Mouse (Mus musculus) heart, embryonic 12.5 days (tissue): ENCODE results near the gene Hdlbp. TPM values are rescaled to one million over a fixed set of nuclear protein-coding genes. Genes with fewer than 3 reads are reported as not detected.
"Not testable (repeated sequence)": the region's sequence is repeated elsewhere in the genome, so short reads cannot be mapped to it uniquely, and the experiment has no call there.

Experiments used
- ATAC-seq: fragments of 200-750 bp; cut with Nextera tagmentation; 2 replicates; pipeline ENCODE4 v1.8.0; 2017; ENCODE audit warnings: moderate TSS enrichment, moderate library complexity; ENCODE audit not compliant: insufficient number of reproducible peaks, low FRiP score
- H3K27ac ChIP-seq: fragments of 300-500 bp; sonication (generic); 2 replicates; pipeline ENCODE4 v1.5.1; 2016; ENCODE audit warnings: mild to moderate bottlenecking, moderate library complexity; ENCODE audit not compliant: poor library complexity, severe bottlenecking
- H3K27me3 ChIP-seq: fragments of 300-500 bp; sonication (generic); replicated peaks from 2 replicates; pipeline ENCODE4 v1.6.1; 2016; ENCODE audit warnings: mild to moderate bottlenecking, moderate library complexity
- H3K36me3 ChIP-seq: fragments of 300-500 bp; sonication (generic); 2 replicates; pipeline ENCODE4 v1.6.1; 2016; ENCODE audit warnings: mild to moderate bottlenecking, moderate library complexity
- H3K4me1 ChIP-seq: fragments of 300-500 bp; sonication (generic); replicated peaks from 2 replicates; pipeline ENCODE4 v1.6.1; 2016; ENCODE audit warnings: mild to moderate bottlenecking
- H3K4me2 ChIP-seq: fragments of 300-500 bp; sonication (generic); 2 replicates; pipeline ENCODE4 v1.6.1; 2016; ENCODE audit warnings: mild to moderate bottlenecking, moderate library complexity
- H3K4me3 ChIP-seq: fragments of 300-500 bp; sonication (generic); 2 replicates; pipeline ENCODE4 v1.5.1; 2016; ENCODE audit warnings: mild to moderate bottlenecking
- H3K9ac ChIP-seq: fragments of 300-500 bp; sonication (generic); 2 replicates; pipeline ENCODE4 v1.6.1; 2016; ENCODE audit warnings: mild to moderate bottlenecking, moderate library complexity
- H3K9me3 ChIP-seq: fragments of 300-500 bp; sonication (generic); replicated peaks from 2 replicates; pipeline ENCODE4 v1.6.1; 2016; ENCODE audit warnings: mild to moderate bottlenecking, moderate library complexity
- WGBS: fragments of 180-500 bp; shearing (Covaris S2); methylation state at CpG from one replicate; pipeline ENCODE4 v1.1.7; 2016; 5-methylcytosine and 5-hydroxymethylcytosine counted together
- polyA plus RNA-seq: library from polyadenylated mRNA; unstranded; fragments of >200 nt; fragmentation: Nextera tagmentation; extraction: Ambion mirVana; gene quantifications from 2 replicates; pipeline ENCODE4 v1.2.1, GENCODE M21; 2016

Gene Hdlbp
- polyA plus RNA-seq, 1 experiment from 2014 or later = 168 TPM

GRCm38 (mm10) chr1:93479476-93480083, 965 bp upstream of the Hdlbp start:
- Histone ChIP-seq H3K4me1 (peaks cover 12% of the 10 kb centered on the region), H3K4me3 (peak overlapping the region; percentile 89), H3K36me3 (no peaks in the 10 kb centered on the region), H3K27me3 (no peaks in the 10 kb centered on the region), H3K4me2 (peak overlapping the region; percentile 81), H3K9me3 (no peaks in the 10 kb centered on the region), H3K9ac (peak overlapping the region; percentile 94), H3K27ac (peak overlapping the region; percentile 97)
- 3% methylated on average over 23 of the region's 23 CpGs for WGBS
- no peak for ATAC-seq

- H3K27me3 ChIP-seq = no peaks in the 10 kb centered on the region
- no peaks in the 10 kb centered on the region for H3K9me3 ChIP-seq
- no peaks in the 10 kb centered on the region for H3K36me3 ChIP-seq
- peak overlapping the region; percentile 81 for H3K4me2 ChIP-seq
- H3K27ac ChIP-seq = peak overlapping the region; percentile 97
- ATAC-seq = peak; percentile 98
- peaks cover 12% of the 10 kb centered on the region for H3K4me1 ChIP-seq
- peak overlapping the region; percentile 80 for H3K9ac ChIP-seq
- H3K4me3 ChIP-seq = peak overlapping the region; percentile 89
- under 1% methylated on average over 41 of the region's 41 CpGs for WGBS
These were observed 643 bp downstream of the Hdlbp start for GRCm38 (mm10) chr1:93477758-93478585.

- Histone ChIP-seq H3K27me3 (no peaks in the 10 kb centered on the region), H3K9me3 (no peaks in the 10 kb centered on the region), H3K4me2 (no peak overlapping the region), H3K4me1 (peaks cover 10% of the 10 kb centered on the region), H3K27ac (no peak overlapping the region), H3K36me3 (no peaks in the 10 kb centered on the region), H3K9ac (no peak overlapping the region), H3K4me3 (no peak overlapping the region)
- 91% methylated on average over 3 of the region's 3 CpGs for WGBS
- no peak for ATAC-seq
These were observed 2.9 kb downstream of the Hdlbp start for GRCm38 (mm10) chr1:93475694-93476093.

GRCm38 (mm10) chr1:93468626-93469025, 10.0 kb downstream of the Hdlbp start:
- Histone ChIP-seq H3K4me3 (no peak overlapping the region), H3K27ac (no peak overlapping the region), H3K9ac (no peak overlapping the region; the same call in 1 of the 2 replicates), H3K4me2 (no peak overlapping the region), H3K36me3 (no peaks in the 10 kb centered on the region), H3K4me1 (peaks cover 15% of the 10 kb centered on the region; the same call in 1 of the 2 replicates), H3K27me3 (no peaks in the 10 kb centered on the region), H3K9me3 (no peaks in the 10 kb centered on the region)
- no peak for ATAC-seq
- WGBS = 78% methylated on average over 4 of the region's 4 CpGs

- ATAC-seq = no peak
- H3K9me3 ChIP-seq = no peaks in the 10 kb centered on the region
- H3K4me1 ChIP-seq = peaks cover 17% of the 10 kb centered on the region; the same call in 1 of the 2 replicates
- H3K27ac ChIP-seq = no peak overlapping the region
- H3K4me2 ChIP-seq = no peak overlapping the region
- H3K4me3 ChIP-seq = no peak overlapping the region
- H3K9ac ChIP-seq = no peak overlapping the region
- no peaks in the 10 kb centered on the region for H3K27me3 ChIP-seq
- H3K36me3 ChIP-seq = no peaks in the 10 kb centered on the region
These were observed 12.9 kb downstream of the Hdlbp start for GRCm38 (mm10) chr1:93465746-93466145.

- Histone ChIP-seq H3K36me3 (no peaks in the 10 kb centered on the region), H3K4me3 (no peak overlapping the region), H3K27ac (no peak overlapping the region), H3K4me1 (peaks cover 17% of the 10 kb centered on the region; the same call in 1 of the 2 replicates), H3K27me3 (no peaks in the 10 kb centered on the region), H3K4me2 (no peak overlapping the region), H3K9me3 (no peaks in the 10 kb centered on the region), H3K9ac (no peak overlapping the region)
- ATAC-seq = no peak
These were observed 13.5 kb downstream of the Hdlbp start for GRCm38 (mm10) chr1:93465066-93465465.

GRCm38 (mm10) chr1:93459101-93459500, 19.5 kb downstream of the Hdlbp start:
- no peaks in the 10 kb centered on the region for H3K27me3 ChIP-seq
- 63% methylated on average over 3 of the region's 3 CpGs for WGBS

GRCm38 (mm10) chr1:93458357-93458756, 20.3 kb downstream of the Hdlbp start:
- 68% methylated on average over 1 of the region's 1 CpGs for WGBS
- Histone ChIP-seq H3K27ac (no peak overlapping the region), H3K27me3 (no peaks in the 10 kb centered on the region), H3K9me3 (no peaks in the 10 kb centered on the region), H3K9ac (no peak overlapping the region), H3K4me3 (no peak overlapping the region), H3K36me3 (no peaks in the 10 kb centered on the region), H3K4me1 (peaks cover 23% of the 10 kb centered on the region), H3K4me2 (no peak overlapping the region)
- no peak for ATAC-seq

More at GRCm38 (mm10) chr1:93459101-93459500, 19.5 kb downstream of the Hdlbp start:
- H3K27ac ChIP-seq = no peak overlapping the region
- peaks cover 24% of the 10 kb centered on the region for H3K4me1 ChIP-seq
- ATAC-seq = no peak
- no peaks in the 10 kb centered on the region for H3K36me3 ChIP-seq
- H3K4me2 ChIP-seq = no peak overlapping the region
- H3K9ac ChIP-seq = no peak overlapping the region
- no peak overlapping the region for H3K4me3 ChIP-seq
- H3K9me3 ChIP-seq = no peaks in the 10 kb centered on the region

GRCm38 (mm10) chr1:93453721-93454255, 24.8 kb downstream of the Hdlbp start:
- no peaks in the 10 kb centered on the region for H3K36me3 ChIP-seq
- ATAC-seq = no peak
- no peaks in the 10 kb centered on the region for H3K27me3 ChIP-seq
- H3K9me3 ChIP-seq = no peaks in the 10 kb centered on the region
- peaks cover 19% of the 10 kb centered on the region for H3K4me1 ChIP-seq
- no peak overlapping the region for H3K9ac ChIP-seq
- peak overlapping the region; percentile 12 for H3K27ac ChIP-seq
- H3K4me3 ChIP-seq = no peak overlapping the region
- no peak overlapping the region for H3K4me2 ChIP-seq

GRCm38 (mm10) chr1:93450118-93450517, 28.5 kb downstream of the Hdlbp start:
- H3K27me3 ChIP-seq, H3K9me3 ChIP-seq, H3K4me3 ChIP-seq, H3K36me3 ChIP-seq, H3K4me2 ChIP-seq, H3K27ac ChIP-seq, H3K9ac ChIP-seq, ATAC-seq: not testable (repeated sequence)
- H3K4me1 ChIP-seq = peaks cover 24% of the 10 kb centered on the region
- WGBS = 87% methylated on average over 5 of the region's 5 CpGs

- no peaks in the 10 kb centered on the region for H3K27me3 ChIP-seq
- WGBS = 16% methylated on average over 3 of the region's 3 CpGs
- H3K4me1 ChIP-seq = peaks cover 28% of the 10 kb centered on the region
- peak; percentile 30 for ATAC-seq
- H3K4me3 ChIP-seq = peak overlapping the region; percentile 73
- peak overlapping the region; percentile 74 for H3K4me2 ChIP-seq
- peak overlapping the region; percentile 96 for H3K27ac ChIP-seq
- peak overlapping the region; percentile 88 for H3K9ac ChIP-seq
- H3K9me3 ChIP-seq = no peaks in the 10 kb centered on the region
- peaks cover 13% of the 10 kb centered on the region for H3K36me3 ChIP-seq
These were observed 32.8 kb downstream of the Hdlbp start for GRCm38 (mm10) chr1:93445822-93446162.
